Mouse (Mus musculus): ENCODE measurements around the gene Mex3d.

- no peak for TF ChIP-seq POLR2A (IDR thresholded peaks at IDR 0.05; ENCODE audit: low read depth, low read length)
- TF ChIP-seq CTCF (IDR thresholded peaks at IDR 0.05; ENCODE audit: extremely low read depth, insufficient read depth, insufficient read length, insufficient replicate concordance), result no peak
These were observed 19.1 kb downstream of the Mex3d start for GRCm38 (mm10) chr10:80368392-80368791.
